Mouse (Mus musculus): ENCODE results near the gene Prrt1.

DNA sequence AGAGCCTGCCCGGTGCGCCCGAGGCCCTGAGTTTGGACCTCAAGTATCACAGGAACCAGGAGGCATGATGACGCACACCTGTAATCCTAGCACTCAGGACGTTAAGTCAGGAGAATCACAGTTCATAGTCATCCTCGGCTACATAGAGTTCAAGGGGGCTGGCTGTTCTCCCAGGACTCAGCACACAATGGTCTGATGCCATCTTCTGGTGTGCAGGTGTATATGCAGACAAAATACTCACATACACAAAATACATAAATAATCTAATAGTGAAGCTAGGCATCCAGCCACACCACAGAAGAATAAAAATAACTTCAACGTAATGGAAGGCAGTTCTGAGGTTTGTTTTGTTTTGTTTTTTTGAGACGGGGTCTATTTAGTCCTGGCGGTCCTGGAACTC is 6.2 kb upstream of the Prrt1 start:
- TF ChIP-seq CTCF (IDR thresholded peaks at IDR 0.05; ENCODE audit: borderline replicate concordance, insufficient read depth, low read depth, low read length) (0 out of 2 replicates have a peak, but pooled peaks have one; percentile 13), POLR2A (IDR thresholded peaks at IDR 0.05; ENCODE audit: borderline replicate concordance, insufficient read depth, low read length) (no peak)

Data from cerebellum, adult 2 months (tissue).